Mouse (Mus musculus): ENCODE data around the gene C1qb. TPM values are rescaled to one million over a fixed set of nuclear protein-coding genes. Genes with fewer than 3 reads are reported as not detected.

C1qb gene
- polyA plus RNA-seq, 1 experiment from 2014 or later, result 48.6 TPM

DNA sequence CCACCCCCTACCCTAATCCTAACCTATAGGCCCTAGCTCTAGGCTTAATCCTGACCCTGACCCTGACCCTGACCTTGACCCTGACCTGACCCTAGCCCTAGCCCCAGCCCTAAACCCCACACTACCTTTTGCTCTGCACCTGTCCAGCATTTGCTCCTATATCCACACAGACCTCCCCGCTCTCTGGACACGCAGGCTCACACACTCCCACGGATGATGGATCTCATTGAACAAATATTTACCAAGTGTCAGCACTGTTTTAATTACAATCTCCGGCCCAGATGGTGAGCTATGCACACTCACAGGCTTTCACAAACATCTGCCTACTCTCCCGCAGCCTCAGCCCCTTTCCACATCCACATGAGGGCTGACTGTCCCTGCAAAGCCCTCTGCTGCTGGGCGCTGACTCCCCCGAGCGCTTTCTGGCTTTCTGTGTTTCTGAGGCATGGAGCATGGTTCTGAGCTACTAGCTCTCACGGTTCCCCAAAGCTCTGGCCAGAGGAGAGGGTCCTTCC lies 12.2 kb upstream of the C1qb start:
- H3K9me3 ChIP-seq (ENCODE audit: control insufficient read depth, low read length), result no peaks in the 10 kb centered on the region
- H3K4me1 ChIP-seq (replicated peaks; ENCODE audit: control insufficient read depth, insufficient read depth, low read length), result 0 out of 2 replicates have a peak, but pooled peaks cover 2% of the 10 kb centered on the region
- H3K36me3 ChIP-seq (replicated peaks; ENCODE audit: control insufficient read depth, insufficient read depth), result no peaks in the 10 kb centered on the region
- H3K4me3 ChIP-seq (replicated peaks; ENCODE audit: low read length), result no peak overlapping the region
- H3K9ac ChIP-seq, result no peak overlapping the region
- WGBS, result 64% methylated on average over 9 of the region's 9 CpGs
- DNase-seq (ENCODE audit: low spot score) (no peak), ATAC-seq (ENCODE audit: low FRiP score) (no peak)
- no peak overlapping the region for H3K4me2 ChIP-seq (replicated peaks)
- H3K27ac ChIP-seq, result no peak overlapping the region
- H3K27me3 ChIP-seq (ENCODE audit: control insufficient read depth, insufficient read depth, low read length), result peaks cover 29% of the 10 kb centered on the region

DNA sequence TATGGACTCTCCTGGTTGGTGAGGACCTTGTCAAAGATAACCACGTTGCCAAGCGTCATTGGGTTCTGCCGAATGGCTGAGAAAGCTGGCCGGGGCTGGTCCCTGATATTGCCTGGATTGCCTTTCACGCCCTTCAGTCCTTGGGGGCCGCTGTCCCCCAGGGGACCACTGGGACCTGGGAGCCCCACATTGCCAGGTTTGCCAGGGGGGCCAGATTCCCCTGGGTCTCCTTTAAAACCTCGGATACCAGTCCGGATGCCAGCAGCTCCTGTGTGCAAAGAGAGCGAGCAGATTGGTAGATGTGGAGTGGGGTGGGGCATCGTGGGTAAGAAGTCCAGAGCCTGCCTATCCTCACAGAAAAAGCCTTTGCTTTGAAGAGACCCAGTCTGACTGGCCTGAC lies 10.5 kb upstream of the C1qb start:
- ATAC-seq (ENCODE audit: low FRiP score) (no peak), DNase-seq (ENCODE audit: low spot score) (no peak)
- H3K27ac ChIP-seq, result no peak overlapping the region
- H3K9me3 ChIP-seq (ENCODE audit: control insufficient read depth, low read length), result no peaks in the 10 kb centered on the region
- no peak overlapping the region for H3K4me3 ChIP-seq (replicated peaks; ENCODE audit: low read length)
- H3K4me1 ChIP-seq (replicated peaks; ENCODE audit: control insufficient read depth, insufficient read depth, low read length), result 0 out of 2 replicates have a peak, but pooled peaks cover 2% of the 10 kb centered on the region
- no peak overlapping the region for H3K9ac ChIP-seq
- peak overlapping the region; percentile 4; the same call in 1 of the 2 replicates for H3K4me2 ChIP-seq (replicated peaks)
- peaks cover 29% of the 10 kb centered on the region for H3K27me3 ChIP-seq (ENCODE audit: control insufficient read depth, insufficient read depth, low read length)
- H3K36me3 ChIP-seq (replicated peaks; ENCODE audit: control insufficient read depth, insufficient read depth), result no peaks in the 10 kb centered on the region
- 36% methylated on average over 10 of the region's 10 CpGs for WGBS

DNA sequence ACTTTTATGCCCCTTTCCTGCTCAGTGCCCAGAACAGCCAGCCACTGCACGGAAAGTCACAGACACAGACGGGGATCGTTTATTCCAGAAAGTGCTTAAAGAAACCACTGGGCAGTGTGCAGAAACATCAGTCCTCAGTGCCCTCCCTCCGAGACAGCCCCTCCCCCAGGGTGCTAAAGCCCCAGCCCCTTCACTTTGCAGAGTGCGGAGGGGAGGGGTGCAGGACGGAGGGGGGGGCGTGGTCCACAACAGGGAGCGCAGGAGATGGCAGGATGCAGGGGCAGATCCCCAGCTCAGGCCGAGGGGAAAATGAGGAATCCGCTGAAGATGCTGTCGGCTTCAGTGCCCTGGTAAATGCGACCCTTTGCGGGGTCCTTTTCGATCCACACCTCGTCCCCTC lies 9.9 kb upstream of the C1qb start:
- Histone ChIP-seq H3K9me3 (ENCODE audit: control insufficient read depth, low read length) (no peaks in the 10 kb centered on the region), H3K4me3 (replicated peaks; ENCODE audit: low read length) (0 out of 2 replicates have a peak overlapping the region, but pooled peaks have one; percentile 3), H3K4me2 (replicated peaks) (peak overlapping the region; percentile 4; the same call in 1 of the 2 replicates), H3K4me1 (replicated peaks; ENCODE audit: control insufficient read depth, insufficient read depth, low read length) (0 out of 2 replicates have a peak, but pooled peaks cover 2% of the 10 kb centered on the region), H3K27ac (no peak overlapping the region), H3K27me3 (ENCODE audit: control insufficient read depth, insufficient read depth, low read length) (peaks cover 29% of the 10 kb centered on the region), H3K36me3 (replicated peaks; ENCODE audit: control insufficient read depth, insufficient read depth) (no peaks in the 10 kb centered on the region), H3K9ac (no peak overlapping the region)
- WGBS, result 4% methylated on average over 15 of the region's 15 CpGs
- no peak for ATAC-seq (ENCODE audit: low FRiP score)
- DNase-seq (ENCODE audit: low spot score), result no peak

DNA sequence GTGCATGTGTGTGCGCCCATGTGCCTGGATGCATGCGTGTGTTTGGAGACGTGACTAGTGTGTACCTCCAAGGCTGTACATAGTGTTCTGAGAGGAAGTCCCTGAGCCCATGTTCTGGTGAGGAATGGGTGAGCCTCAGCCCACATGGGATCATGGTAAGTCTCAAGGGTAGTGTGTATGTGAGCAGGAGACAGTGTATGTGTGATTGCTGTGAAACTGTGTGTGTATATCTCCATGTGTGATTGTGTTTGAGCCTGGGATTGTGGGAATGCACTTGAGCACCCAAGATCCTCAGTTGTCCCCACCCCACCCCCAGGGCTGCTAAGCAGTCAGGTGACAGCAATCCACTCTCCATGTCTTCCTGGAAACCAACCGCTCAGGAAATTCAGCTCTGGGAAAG lies 8.8 kb upstream of the C1qb start:
- Histone ChIP-seq H3K4me3 (replicated peaks; ENCODE audit: low read length) (no peak overlapping the region), H3K9me3 (ENCODE audit: control insufficient read depth, low read length) (no peaks in the 10 kb centered on the region), H3K27me3 (ENCODE audit: control insufficient read depth, insufficient read depth, low read length) (peaks cover 29% of the 10 kb centered on the region)

DNA sequence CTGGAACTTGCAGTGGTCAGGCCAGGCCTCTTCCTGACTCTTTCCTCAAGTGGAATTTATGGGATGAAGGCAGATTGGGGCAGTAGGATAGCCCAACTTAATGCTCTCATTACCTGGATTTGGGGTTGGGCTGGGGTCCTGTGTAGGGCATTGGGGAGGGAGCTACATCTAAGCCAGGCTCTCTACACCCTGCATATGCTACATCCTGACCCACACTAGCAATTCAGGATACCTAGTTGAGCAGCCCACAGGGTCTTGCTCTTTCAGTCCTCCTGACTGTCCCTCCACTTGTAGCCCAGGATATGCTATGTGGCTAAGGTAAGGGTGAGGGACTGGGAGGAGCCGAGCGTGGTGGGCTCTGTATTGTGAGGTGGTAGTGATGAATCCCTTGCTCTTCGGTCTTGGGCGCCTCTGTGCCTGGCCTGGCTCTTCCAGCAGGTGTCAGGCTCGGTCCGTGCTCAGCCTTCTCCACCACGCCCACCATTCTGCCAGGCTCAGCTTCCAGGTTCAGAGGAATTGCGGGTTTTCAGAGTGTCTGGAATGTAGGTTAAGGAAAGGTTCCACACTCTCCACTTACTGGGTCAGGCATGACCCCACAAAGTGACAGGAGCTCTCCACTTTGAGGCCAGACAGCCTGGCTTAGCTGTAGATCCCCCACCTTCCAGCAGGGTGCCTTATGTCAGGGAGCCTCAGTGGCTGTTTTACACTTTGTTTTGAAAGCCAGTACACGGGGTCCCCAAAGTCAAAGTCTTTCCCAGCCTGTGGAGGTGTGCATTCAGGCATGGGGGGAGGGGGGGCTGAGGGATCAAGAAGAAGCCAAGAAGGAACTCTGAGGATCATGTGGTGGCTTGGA lies 7.9 kb upstream of the C1qb start:
- ATAC-seq (ENCODE audit: low FRiP score), result peak; percentile 78; the same call in 1 of the 2 replicates
- H3K9ac ChIP-seq, result no peak overlapping the region
- WGBS, result 5% methylated on average over 9 of the region's 9 CpGs

More for the DNA sequence above, 8.8 kb upstream of the C1qb start:
- ATAC-seq (ENCODE audit: low FRiP score) (no peak), DNase-seq (ENCODE audit: low spot score) (no peak)
- Histone ChIP-seq H3K36me3 (replicated peaks; ENCODE audit: control insufficient read depth, insufficient read depth) (no peaks in the 10 kb centered on the region), H3K9ac (no peak overlapping the region), H3K4me2 (replicated peaks) (no peak overlapping the region), H3K4me1 (replicated peaks; ENCODE audit: control insufficient read depth, insufficient read depth, low read length) (0 out of 2 replicates have a peak, but pooled peaks cover 2% of the 10 kb centered on the region), H3K27ac (no peak overlapping the region)
- WGBS, result 73% methylated on average over 4 of the region's 4 CpGs

DNA sequence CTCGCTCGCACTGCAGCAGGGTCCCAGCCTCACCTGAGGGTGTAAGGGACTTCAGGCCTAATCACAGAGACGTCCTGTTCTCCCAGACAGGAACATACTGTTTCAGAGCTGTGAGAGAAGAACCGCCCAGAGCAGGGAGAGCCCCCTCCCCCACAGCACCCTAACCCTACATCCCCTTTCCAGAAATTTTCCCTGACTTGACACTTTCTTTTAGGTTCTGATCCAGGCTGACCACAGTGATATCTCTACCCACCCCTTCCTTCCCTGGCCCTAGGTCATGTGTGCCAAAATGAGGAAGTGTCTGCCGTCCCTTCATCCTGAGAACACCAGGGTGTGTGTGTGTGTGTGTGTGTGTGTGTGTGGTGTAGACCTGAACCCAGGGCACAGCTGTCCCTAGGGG lies 6.8 kb upstream of the C1qb start, which contains the start of gene C1qc:
TSS of gene C1qc (minus strand) at position 255 of the 400 bp plus-strand sequence.
- no peak within 1 kb of the TSS for H3K4me3 ChIP-seq (replicated peaks; ENCODE audit: low read length)
- H3K4me2 ChIP-seq (replicated peaks), result no peak within 1 kb of the TSS
- DNase-seq (ENCODE audit: low spot score) (no peak), ATAC-seq (ENCODE audit: low FRiP score) (no peak)
- H3K9me3 ChIP-seq (ENCODE audit: control insufficient read depth, low read length), result no peaks in the 10 kb centered on the region
- no peak within 1 kb of the TSS for H3K9ac ChIP-seq
- H3K4me1 ChIP-seq (replicated peaks; ENCODE audit: control insufficient read depth, insufficient read depth, low read length), result 0 out of 2 replicates have a peak, but pooled peaks cover 2% of the 10 kb centered on the region
- H3K27ac ChIP-seq, result no peak within 1 kb of the TSS
- H3K27me3 ChIP-seq (ENCODE audit: control insufficient read depth, insufficient read depth, low read length), result peaks cover 29% of the 10 kb centered on the region
- WGBS, result 71% methylated on average over 5 of the region's 5 CpGs
- no peaks in the 10 kb centered on the region for H3K36me3 ChIP-seq (replicated peaks; ENCODE audit: control insufficient read depth, insufficient read depth)

More for the DNA sequence above, 7.9 kb upstream of the C1qb start:
- Histone ChIP-seq H3K9me3 (ENCODE audit: control insufficient read depth, low read length) (no peaks in the 10 kb centered on the region), H3K27me3 (ENCODE audit: control insufficient read depth, insufficient read depth, low read length) (peaks cover 29% of the 10 kb centered on the region), H3K36me3 (replicated peaks; ENCODE audit: control insufficient read depth, insufficient read depth) (no peaks in the 10 kb centered on the region), H3K4me1 (replicated peaks; ENCODE audit: control insufficient read depth, insufficient read depth, low read length) (0 out of 2 replicates have a peak, but pooled peaks cover 2% of the 10 kb centered on the region), H3K27ac (no peak overlapping the region), H3K4me2 (replicated peaks) (no peak overlapping the region), H3K4me3 (replicated peaks; ENCODE audit: low read length) (no peak overlapping the region)
- DNase-seq (ENCODE audit: low spot score), result peak; percentile 82

DNA sequence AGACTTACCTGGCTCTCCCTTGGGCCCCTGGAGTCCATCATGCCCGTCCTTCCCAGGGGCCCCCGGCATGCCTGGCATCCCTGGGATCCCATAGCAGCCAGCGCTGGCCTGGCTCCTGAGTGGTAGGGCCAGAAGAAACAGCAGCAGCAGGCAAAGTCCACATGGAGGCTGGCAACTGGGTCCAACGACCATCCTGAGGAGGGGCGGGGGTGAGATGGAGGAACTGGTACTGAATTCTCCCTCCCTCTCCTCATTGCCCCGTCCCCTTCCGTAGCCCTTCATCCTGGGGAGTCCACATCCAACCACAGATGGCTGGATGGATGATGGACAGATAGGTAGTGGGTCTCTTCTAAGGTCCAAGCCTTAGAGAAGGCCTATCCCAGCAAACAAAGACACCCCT lies 6.4 kb upstream of the C1qb start:
- H3K9me3 ChIP-seq (ENCODE audit: control insufficient read depth, low read length), result no peaks in the 10 kb centered on the region
- ATAC-seq (ENCODE audit: low FRiP score) (no peak), DNase-seq (ENCODE audit: low spot score) (no peak)
- no peak overlapping the region for H3K4me3 ChIP-seq (replicated peaks; ENCODE audit: low read length)
- H3K4me2 ChIP-seq (replicated peaks), result no peak overlapping the region
- H3K27me3 ChIP-seq (ENCODE audit: control insufficient read depth, insufficient read depth, low read length), result peaks cover 25% of the 10 kb centered on the region
- H3K27ac ChIP-seq, result no peak overlapping the region
- WGBS, result 64% methylated on average over 7 of the region's 7 CpGs
- 0 out of 2 replicates have a peak, but pooled peaks cover 2% of the 10 kb centered on the region for H3K4me1 ChIP-seq (replicated peaks; ENCODE audit: control insufficient read depth, insufficient read depth, low read length)
- H3K9ac ChIP-seq, result no peak overlapping the region
- H3K36me3 ChIP-seq (replicated peaks; ENCODE audit: control insufficient read depth, insufficient read depth), result no peaks in the 10 kb centered on the region

DNA sequence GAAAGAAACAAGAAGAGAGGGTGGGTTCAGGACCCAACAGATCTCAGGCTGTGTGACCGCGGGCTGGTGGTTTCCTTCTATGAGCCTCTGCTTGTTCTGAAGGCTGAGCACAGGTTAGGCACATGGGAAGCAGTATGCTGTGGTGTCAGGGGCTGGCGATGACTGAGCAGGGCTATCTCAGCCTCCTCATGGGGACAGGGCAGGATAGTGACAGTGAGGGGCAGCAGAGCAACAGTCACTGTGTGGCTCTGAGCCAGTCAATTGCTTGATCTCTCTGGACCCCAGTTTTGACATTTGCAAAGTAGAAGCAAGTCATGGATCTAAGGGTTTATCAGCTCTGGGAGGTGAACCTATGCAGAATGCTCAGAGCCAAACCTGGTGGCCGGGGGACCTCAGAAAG lies 5.1 kb upstream of the C1qb start:
- no peak overlapping the region for H3K4me3 ChIP-seq (replicated peaks; ENCODE audit: low read length)
- H3K27ac ChIP-seq, result no peak overlapping the region
- H3K36me3 ChIP-seq (replicated peaks; ENCODE audit: control insufficient read depth, insufficient read depth), result no peaks in the 10 kb centered on the region
- WGBS, result 86% methylated on average over 4 of the region's 4 CpGs
- DNase-seq (ENCODE audit: low spot score) (no peak), ATAC-seq (ENCODE audit: low FRiP score) (no peak)
- H3K4me1 ChIP-seq (replicated peaks; ENCODE audit: control insufficient read depth, insufficient read depth, low read length), result peaks cover 7% of the 10 kb centered on the region
- no peak overlapping the region for H3K4me2 ChIP-seq (replicated peaks)
- peaks cover 13% of the 10 kb centered on the region for H3K27me3 ChIP-seq (ENCODE audit: control insufficient read depth, insufficient read depth, low read length)
- H3K9me3 ChIP-seq (ENCODE audit: control insufficient read depth, low read length), result no peaks in the 10 kb centered on the region
- no peak overlapping the region for H3K9ac ChIP-seq

DNA sequence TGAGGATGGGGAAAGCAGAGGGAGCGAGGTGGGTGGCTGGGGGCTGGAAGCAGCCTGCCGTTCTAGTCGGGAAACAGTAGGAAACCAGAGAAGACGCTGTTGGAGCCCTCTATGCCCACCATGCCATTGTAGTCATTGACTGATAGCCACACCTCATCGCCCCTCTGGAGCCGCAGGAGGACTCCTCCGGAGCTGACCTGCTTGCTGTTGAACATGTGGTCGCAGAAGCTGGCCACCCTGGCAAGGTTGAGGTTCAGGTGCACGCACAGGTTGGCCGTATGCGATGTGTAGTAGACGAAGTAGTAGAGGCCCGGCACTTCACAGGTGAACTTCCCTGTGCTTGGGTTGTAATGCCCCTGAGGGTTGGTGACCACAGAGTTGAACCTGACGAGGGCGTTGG lies 4.0 kb upstream of the C1qb start:
- H3K36me3 ChIP-seq (replicated peaks; ENCODE audit: control insufficient read depth, insufficient read depth), result no peaks in the 10 kb centered on the region
- 87% methylated on average over 15 of the region's 15 CpGs for WGBS
- no peak overlapping the region for H3K4me2 ChIP-seq (replicated peaks)
- H3K27ac ChIP-seq, result no peak overlapping the region
- DNase-seq (ENCODE audit: low spot score), result no peak
- H3K9ac ChIP-seq, result no peak overlapping the region
- no peak overlapping the region for H3K4me3 ChIP-seq (replicated peaks; ENCODE audit: low read length)
- H3K9me3 ChIP-seq (ENCODE audit: control insufficient read depth, low read length), result no peaks in the 10 kb centered on the region
- no peak for ATAC-seq (ENCODE audit: low FRiP score)
- peaks cover 10% of the 10 kb centered on the region for H3K4me1 ChIP-seq (replicated peaks; ENCODE audit: control insufficient read depth, insufficient read depth, low read length)
- peaks cover 2% of the 10 kb centered on the region for H3K27me3 ChIP-seq (ENCODE audit: control insufficient read depth, insufficient read depth, low read length)

Data from hindbrain, embryonic 14.5 days (tissue).